Mouse (Mus musculus): ENCODE measurements around the gene Prkch.

GRCm38 (mm10) chr12:73705097-73705690, 120.6 kb downstream of the Prkch start:
- peak; percentile 17 for TF ChIP-seq CTCF (IDR thresholded peaks at IDR 0.05; ENCODE audit: control insufficient read depth, insufficient read depth, insufficient read length)
- no peak for TF ChIP-seq MAX (IDR thresholded peaks at IDR 0.05)
- no peak for TF ChIP-seq MYOD1 (IDR thresholded peaks at IDR 0.05; ENCODE audit: control insufficient read depth, insufficient read length, low read depth)
